Mouse (Mus musculus): ENCODE results near the gene Mmp27. TPM values are rescaled to one million over a fixed set of nuclear protein-coding genes. Genes with fewer than 3 reads are reported as not detected.

Mmp27 gene
- polyA plus RNA-seq, 1 experiment from 2014 or later, result 1.6 TPM

DNA sequence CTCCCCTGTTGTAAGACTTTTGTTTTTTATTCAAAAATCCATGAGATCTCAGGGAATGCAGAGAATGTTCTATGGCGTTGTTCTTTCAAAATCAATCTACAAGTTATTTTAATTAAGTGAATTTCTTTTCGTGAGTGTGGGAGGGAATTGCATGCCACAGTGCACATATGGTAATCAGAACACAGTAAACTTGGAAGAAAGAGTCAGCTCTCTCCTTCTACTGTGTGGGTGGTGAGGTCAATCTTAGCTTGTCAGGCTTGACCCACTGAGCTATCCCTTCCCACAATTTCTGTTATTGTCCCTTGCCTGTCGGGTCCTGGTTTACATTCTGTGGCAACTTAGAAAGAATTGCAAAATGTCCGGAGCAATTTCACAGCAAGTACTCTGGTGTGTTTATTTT is 11.2 kb upstream of the Mmp27 start:
- in situ Hi-C loops (cut with MboI; ENCODE audit: low pct_unique_long_range_greater_than_20kb), result no loop called here
- ChIA-PET CTCF (interaction anchor here (1.1 to 1.5 kb wide), 2 partner anchors 17 to 36 kb away, joined by 3 to 6 read pairs; no protein-coding TSS in a partner anchor), POLR2A (no interaction called here)
- no peak for TF ChIP-seq CTCF (IDR thresholded peaks at IDR 0.05)
- ATAC-seq, result no peak
- H3K27me3 ChIP-seq, result no peaks in the 10 kb centered on the region
- no peak for DNase-seq (ENCODE audit: low read depth, low spot score)

DNA sequence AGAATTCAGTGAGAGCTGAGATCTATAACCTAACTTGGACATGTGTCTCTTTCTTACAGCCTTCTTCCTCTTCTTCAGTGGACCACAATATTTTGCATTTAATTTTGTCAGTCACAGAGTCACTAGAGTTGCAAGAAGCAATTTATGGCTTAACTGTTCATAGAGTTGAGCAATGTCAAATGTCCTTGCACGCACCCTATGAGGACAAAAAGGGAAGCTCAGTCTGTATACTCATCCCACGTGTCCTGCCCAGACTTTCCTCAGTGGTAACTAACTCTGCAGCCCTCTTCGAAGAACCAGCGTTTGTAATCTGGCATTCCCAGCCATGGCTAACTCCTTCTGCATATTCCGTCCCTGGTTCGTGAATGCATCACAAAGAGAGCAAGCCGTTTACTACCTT is 3.8 kb upstream of the Mmp27 start:
- ATAC-seq (no peak), DNase-seq (ENCODE audit: low read depth, low spot score) (no peak)
- ChIA-PET POLR2A (no interaction called here), CTCF (no interaction called here)
- in situ Hi-C loops (cut with MboI; ENCODE audit: low pct_unique_long_range_greater_than_20kb), result no loop called here
- H3K27me3 ChIP-seq, result no peaks in the 10 kb centered on the region
- no peak for TF ChIP-seq CTCF (IDR thresholded peaks at IDR 0.05)

DNA sequence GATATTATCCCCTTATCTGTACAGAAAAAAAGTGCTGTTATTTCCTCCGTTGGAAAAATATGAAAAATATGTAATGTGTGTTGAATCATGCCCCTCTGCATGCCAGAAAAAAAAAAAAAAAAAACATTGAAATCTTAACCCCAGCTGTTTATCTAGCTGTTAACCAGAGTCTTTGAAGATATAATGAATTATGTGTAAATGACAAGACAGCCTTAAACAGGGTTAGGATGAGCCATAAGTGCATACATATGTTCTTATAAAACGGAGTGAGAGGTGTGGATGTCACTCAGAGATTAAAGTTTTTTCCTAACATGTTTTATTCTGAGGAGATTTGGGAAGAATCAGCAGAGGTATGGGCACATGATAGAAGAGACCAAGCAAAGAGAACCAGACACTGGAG is 3.3 kb upstream of the Mmp27 start:
- ChIA-PET POLR2A (no interaction called here), CTCF (no interaction called here)
- ATAC-seq, result no peak
- no peaks in the 10 kb centered on the region for H3K27me3 ChIP-seq
- in situ Hi-C loops (cut with MboI; ENCODE audit: low pct_unique_long_range_greater_than_20kb), result no loop called here
- DNase-seq (ENCODE audit: low read depth, low spot score), result no peak
- TF ChIP-seq CTCF (IDR thresholded peaks at IDR 0.05), result no peak

DNA sequence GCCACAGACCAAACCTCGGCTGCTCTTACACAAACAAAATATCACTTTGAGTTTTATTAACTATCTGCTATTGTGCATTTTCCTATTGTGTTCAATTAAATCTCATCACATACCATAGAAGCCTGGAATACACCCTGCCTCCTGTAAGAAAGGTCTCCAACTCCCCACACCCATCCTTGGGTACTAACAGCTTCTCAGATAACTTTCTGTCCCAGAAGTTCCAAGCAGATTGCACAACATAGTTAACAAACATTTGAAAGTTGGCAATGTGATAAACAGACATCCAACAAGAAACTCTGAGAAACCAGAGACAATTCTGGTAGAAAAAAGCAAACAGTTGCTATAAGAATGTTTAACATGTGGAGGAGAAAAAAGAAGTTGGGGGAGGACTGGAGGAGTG is 711 bp upstream of the Mmp27 start:
- ATAC-seq (no peak), DNase-seq (ENCODE audit: low read depth, low spot score) (no peak)
- POLR2A ChIA-PET, result no interaction called here
- CTCF ChIA-PET, result interaction anchor here (0.9 kb wide), 1 partner anchor 15 kb away, joined by 3 read pairs; no protein-coding TSS in a partner anchor
- no peaks in the 10 kb centered on the region for H3K27me3 ChIP-seq
- in situ Hi-C loops (cut with MboI; ENCODE audit: low pct_unique_long_range_greater_than_20kb), result no loop called here
- no peak for TF ChIP-seq CTCF (IDR thresholded peaks at IDR 0.05)

DNA sequence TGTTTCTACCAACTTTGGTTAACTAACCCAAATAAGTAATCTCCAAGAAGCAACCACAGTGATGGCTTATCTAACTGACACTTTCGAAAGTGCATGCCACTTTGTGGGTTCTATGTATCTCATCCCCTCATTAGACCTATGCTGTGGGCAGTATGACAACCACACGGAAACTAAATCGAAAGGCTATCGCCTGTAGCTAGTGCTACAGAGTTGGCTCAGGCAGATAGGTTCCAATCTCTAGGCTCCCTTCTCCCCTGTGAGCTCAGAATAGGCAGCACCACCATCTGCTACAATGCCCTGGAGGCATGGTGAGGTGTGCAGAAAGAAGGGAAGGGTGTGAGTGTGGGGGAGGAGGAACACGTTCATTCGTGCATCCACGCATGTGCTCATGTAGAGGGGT is 992 bp downstream of the Mmp27 start:
- no peak for ATAC-seq
- no peak for TF ChIP-seq CTCF (IDR thresholded peaks at IDR 0.05)
- no peak for DNase-seq (ENCODE audit: low read depth, low spot score)
- no peaks in the 10 kb centered on the region for H3K27me3 ChIP-seq
- in situ Hi-C loops (cut with MboI; ENCODE audit: low pct_unique_long_range_greater_than_20kb), result no loop called here
- POLR2A ChIA-PET, result interaction anchor here (0.7 kb wide), 1 partner anchor 1668 kb away, joined by 3 read pairs; no protein-coding TSS in a partner anchor
- CTCF ChIA-PET, result interaction anchor here (0.9 to 4.7 kb wide), 5 partner anchors 10 to 31 kb away, joined by 3 to 20 read pairs (median 3); no protein-coding TSS in a partner anchor

DNA sequence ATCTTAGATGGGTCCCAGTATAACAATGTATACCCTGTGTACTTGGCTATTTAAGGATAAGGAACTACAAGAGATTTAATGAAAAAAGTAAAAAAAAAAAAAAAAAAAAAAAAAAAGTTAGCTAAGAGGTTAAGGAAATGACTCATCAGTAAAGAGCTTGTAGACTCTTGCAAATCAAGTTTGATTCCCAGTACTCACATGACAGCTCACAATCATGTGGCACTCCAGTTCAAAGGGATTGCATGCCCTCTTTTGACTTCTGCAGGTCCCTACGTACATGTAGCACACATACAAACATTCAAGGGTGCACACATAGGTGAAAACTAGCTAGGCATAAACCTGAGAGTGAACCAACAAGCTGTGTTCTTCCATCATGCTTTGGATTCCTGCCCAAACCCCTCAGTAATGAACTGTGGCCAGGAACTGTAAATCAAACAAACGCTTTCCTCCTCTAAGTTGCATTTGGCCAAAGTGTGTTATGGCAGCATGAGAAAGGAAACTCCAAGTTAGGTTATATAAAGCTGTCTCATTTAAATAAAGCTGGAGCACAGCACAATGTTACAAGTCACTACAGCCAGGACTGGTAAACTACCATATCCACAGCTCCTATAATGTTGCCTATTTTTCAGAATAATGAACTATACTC is 1.6 kb downstream of the Mmp27 start:
- peak; percentile 28 for ATAC-seq
- H3K27me3 ChIP-seq, result no peaks in the 10 kb centered on the region
- DNase-seq (ENCODE audit: low read depth, low spot score), result peak; percentile 46
- in situ Hi-C loops (cut with MboI; ENCODE audit: low pct_unique_long_range_greater_than_20kb), result no loop called here
- POLR2A ChIA-PET, result interaction anchor here (0.6 kb wide), 1 partner anchor 23 kb away, joined by 4 read pairs; no protein-coding TSS in a partner anchor
- CTCF ChIA-PET, result interaction anchor here (0.9 to 4.7 kb wide), 5 partner anchors 10 to 31 kb away, joined by 3 to 20 read pairs (median 3); no protein-coding TSS in a partner anchor
- TF ChIP-seq CTCF (IDR thresholded peaks at IDR 0.05), result peak; percentile 10

DNA sequence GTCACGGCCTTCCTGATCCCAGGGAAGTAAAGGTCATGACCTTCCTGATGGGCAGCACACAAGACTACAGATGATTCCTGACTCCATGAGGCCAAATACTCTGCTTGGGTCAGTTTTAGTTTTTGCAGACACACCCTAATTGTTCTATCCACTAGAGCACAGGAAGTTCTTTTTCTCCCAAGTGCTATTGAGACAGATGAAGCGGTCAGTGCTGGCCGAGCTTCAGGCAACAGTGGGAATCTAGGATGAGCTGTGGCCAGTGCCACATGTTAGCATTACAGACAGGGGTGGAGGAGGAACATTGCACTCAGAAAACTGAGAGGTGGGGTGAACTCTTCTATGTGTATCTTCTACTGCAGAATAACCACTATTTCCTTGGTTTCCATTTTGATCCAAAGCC is 4.3 kb downstream of the Mmp27 start:
- H3K27me3 ChIP-seq, result no peaks in the 10 kb centered on the region
- TF ChIP-seq CTCF (IDR thresholded peaks at IDR 0.05), result no peak
- ChIA-PET CTCF (interaction anchor here (1.0 to 4.7 kb wide), 2 partner anchors 20 to 28 kb away, joined by 3 to 20 read pairs; no protein-coding TSS in a partner anchor), POLR2A (no interaction called here)
- ATAC-seq (no peak), DNase-seq (ENCODE audit: low read depth, low spot score) (no peak)
- in situ Hi-C loops (cut with MboI; ENCODE audit: low pct_unique_long_range_greater_than_20kb), result no loop called here

DNA sequence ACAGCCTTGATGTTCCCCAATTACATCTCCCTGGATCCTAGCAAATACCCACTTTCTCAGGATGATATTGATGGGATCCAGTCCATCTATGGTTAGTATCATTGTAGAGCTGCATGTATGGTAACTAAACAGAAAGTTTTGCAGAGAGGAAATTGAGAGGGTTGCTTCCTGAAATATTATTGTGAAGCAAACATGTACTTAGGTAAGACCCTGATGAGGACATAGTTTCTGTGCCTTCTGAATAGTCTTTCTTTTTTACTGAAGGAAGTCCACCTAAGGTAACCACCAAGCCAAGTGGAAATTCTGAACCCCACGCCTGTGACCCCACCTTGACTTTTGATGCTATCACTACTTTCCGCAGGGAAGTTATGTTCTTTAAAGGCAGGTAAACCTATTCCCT is 6.2 kb downstream of the Mmp27 start:
- POLR2A ChIA-PET, result no interaction called here
- DNase-seq (ENCODE audit: low read depth, low spot score) (no peak), ATAC-seq (no peak)
- in situ Hi-C loops (cut with MboI; ENCODE audit: low pct_unique_long_range_greater_than_20kb), result no loop called here
- H3K27me3 ChIP-seq, result no peaks in the 10 kb centered on the region
- CTCF ChIA-PET, result interaction anchor here (1.0 kb wide), 1 partner anchor 18 kb away, joined by 4 read pairs; no protein-coding TSS in a partner anchor
- TF ChIP-seq CTCF (IDR thresholded peaks at IDR 0.05), result no peak

DNA sequence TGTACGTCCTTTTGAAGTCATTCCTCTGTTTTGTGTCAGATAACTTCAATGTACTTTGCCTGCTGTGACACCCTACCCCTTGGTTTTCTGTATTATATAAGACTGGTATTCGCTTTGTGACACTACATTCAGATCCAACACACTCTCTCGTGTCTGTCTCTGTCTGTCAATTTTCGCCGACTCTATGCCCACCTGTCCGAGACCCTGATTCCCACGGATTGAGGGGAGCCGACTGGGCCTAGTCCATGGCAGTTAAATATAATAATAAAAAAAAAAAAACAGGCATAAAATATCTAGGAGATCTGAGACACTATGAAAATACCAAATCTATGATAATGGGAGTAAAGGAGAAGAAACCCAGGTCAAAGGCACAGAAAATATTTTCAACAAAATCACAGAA is 18.9 kb downstream of the Mmp27 start:
- in situ Hi-C loops (cut with MboI; ENCODE audit: low pct_unique_long_range_greater_than_20kb), result loop anchor here (10.0 kb wide), 1 partner anchor 375 kb away; no protein-coding TSS in a partner anchor
- ATAC-seq (no peak), DNase-seq (ENCODE audit: low read depth, low spot score) (no peak)
- CTCF ChIA-PET, result interaction anchor here (0.8 kb wide), 1 partner anchor 29 kb away, joined by 3 read pairs; no protein-coding TSS in a partner anchor
- POLR2A ChIA-PET, result no interaction called here
- peaks cover 3% of the 10 kb centered on the region for H3K27me3 ChIP-seq
- TF ChIP-seq CTCF (IDR thresholded peaks at IDR 0.05), result no peak

DNA sequence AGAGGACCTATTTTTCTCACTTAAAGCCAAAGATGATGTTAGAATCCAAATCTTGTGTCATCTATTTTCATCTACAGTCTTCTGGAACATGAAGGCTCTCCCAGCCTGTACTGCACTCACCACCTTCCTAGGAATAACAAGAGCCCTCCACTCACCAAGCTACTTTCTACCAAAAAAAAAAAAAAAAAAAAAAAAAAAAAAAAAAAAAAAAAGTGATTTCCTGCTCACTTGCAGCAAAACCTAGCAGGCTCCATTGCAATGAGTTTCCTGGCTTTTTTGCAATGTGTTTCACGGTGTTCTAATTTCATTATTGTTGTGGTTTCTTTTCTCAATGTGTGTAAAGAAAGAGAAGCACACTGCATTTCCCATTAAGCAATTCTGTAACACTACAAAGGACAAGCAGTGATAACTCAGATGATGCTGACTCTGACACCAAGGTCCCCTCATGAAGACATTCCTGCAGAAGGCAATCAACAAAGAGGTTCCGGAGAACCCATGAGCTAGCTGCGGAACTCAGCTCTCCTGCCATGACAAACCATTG is 22.1 kb downstream of the Mmp27 start:
- H3K27me3 ChIP-seq, result peaks cover 3% of the 10 kb centered on the region
- ChIA-PET POLR2A (interaction anchor here (0.6 kb wide), 1 partner anchor 39 kb away, joined by 3 read pairs; no protein-coding TSS in a partner anchor), CTCF (interaction anchor here (0.7 to 3.5 kb wide), 5 partner anchors 10 to 378 kb away, joined by 3 to 22 read pairs (median 13); no protein-coding TSS in a partner anchor)
- no peak for ATAC-seq
- no peak for TF ChIP-seq CTCF (IDR thresholded peaks at IDR 0.05)
- DNase-seq (ENCODE audit: low read depth, low spot score), result no peak
- in situ Hi-C loops (cut with MboI; ENCODE audit: low pct_unique_long_range_greater_than_20kb), result loop anchor here (10.0 kb wide), 1 partner anchor 379 kb away; no protein-coding TSS in a partner anchor

Measured in Patski (cell line).